Mouse (Mus musculus): ENCODE measurements at regions not wholly inside any gene's neighbourhood (a gene's known extent, or its start where the extent isn't known, plus 50 kb on each side); places are given as distances from the start of the nearest gene placed in this dataset.

DNA sequence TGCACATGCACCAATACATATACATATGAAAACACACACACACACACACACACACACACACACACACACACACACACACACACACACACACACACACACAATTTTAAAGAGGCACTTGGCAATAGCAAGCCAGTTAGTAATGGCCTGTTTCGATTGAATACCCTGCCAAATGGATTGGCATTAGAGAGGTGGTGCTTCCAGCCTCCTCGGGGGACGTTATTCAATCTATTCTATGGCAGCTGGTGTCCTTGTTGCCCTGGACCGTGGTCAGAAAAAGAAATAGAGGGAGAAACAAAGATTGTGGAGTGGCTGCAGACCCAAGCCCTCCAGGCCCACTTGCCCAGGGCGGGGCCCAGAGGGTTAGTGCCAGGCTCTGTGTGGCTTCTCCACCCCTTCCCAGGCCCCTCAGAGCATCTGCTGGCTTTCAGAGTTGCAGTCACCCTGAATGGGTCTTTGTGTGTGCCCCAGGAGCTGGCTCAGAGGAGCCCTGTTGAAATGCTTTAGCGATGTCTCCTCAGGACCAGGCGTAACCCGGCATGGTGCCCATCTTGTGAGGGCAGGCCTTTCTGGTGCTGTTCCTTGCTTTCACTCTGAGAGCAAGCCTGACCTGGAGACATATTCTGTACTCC lies 302.7 kb upstream of the Ubash3b start:
- Histone ChIP-seq H3K27ac (ENCODE audit: control insufficient read depth, insufficient read depth, low read depth, low read length, poor library complexity) (no peak overlapping the region), H3K4me3 (replicated peaks; ENCODE audit: control insufficient read depth, low read depth, low read length) (no peak overlapping the region), H3K4me1 (ENCODE audit: control insufficient read depth, insufficient read depth, low read length) (no peaks in the 10 kb centered on the region)
- WGBS, result 78% methylated on average over 8 of the region's 8 CpGs
- TF ChIP-seq CTCF (IDR thresholded peaks at IDR 0.05; ENCODE audit: control insufficient read depth, insufficient read depth, low read length) (no peak), POLR2A (IDR thresholded peaks at IDR 0.05; ENCODE audit: borderline replicate concordance, control insufficient read depth, low read depth, low read length) (no peak)

DNA sequence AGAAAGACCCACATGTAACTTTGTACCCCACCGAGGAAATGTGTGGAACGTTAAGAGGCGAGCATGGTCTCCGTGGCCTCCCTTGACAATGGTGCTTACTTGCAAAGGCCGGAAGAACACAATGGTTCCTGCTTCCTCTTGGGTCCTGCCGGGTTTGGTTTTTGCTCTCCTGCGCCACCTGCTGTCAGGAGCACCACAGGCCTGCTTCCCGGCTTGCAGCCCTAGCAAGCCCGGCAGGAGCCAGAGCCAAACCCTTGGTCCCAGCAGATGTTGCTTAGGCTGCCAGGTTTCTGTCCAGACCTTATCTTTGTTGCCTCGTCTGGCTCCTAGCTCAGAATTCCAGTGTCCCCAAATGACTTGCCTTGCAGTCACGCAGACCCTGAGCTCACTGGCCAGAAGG lies 300.2 kb upstream of the Ubash3b start:
- TF ChIP-seq POLR2A (IDR thresholded peaks at IDR 0.05; ENCODE audit: borderline replicate concordance, control insufficient read depth, low read depth, low read length) (no peak), CTCF (IDR thresholded peaks at IDR 0.05; ENCODE audit: control insufficient read depth, insufficient read depth, low read length) (peak; percentile 89)
- Histone ChIP-seq H3K4me1 (ENCODE audit: control insufficient read depth, insufficient read depth, low read length) (no peaks in the 10 kb centered on the region), H3K27ac (ENCODE audit: control insufficient read depth, insufficient read depth, low read depth, low read length, poor library complexity) (no peak overlapping the region), H3K4me3 (replicated peaks; ENCODE audit: control insufficient read depth, low read depth, low read length) (no peak overlapping the region)
- 15% methylated on average over 11 of the region's 11 CpGs for WGBS

DNA sequence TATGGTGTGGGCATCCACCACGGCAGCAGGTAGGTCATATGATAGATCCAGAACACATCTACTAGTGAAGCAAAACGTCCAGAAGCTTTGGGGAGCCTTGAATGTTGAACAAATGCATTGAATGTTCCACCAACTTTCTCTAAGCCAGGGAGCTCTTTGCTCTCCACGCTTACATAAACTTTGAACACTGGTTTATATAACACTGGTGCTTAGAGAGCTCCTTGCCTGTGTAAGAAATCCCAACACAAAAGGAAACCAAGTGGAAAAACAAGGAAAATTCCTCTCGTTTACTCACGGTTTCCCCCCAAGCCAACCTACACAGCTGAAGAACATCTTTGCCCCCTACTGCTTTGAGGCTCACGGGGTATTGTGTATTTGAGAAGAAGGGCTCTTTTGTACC lies 299.2 kb upstream of the Ubash3b start:
- TF ChIP-seq POLR2A (IDR thresholded peaks at IDR 0.05; ENCODE audit: borderline replicate concordance, control insufficient read depth, low read depth, low read length) (no peak), CTCF (IDR thresholded peaks at IDR 0.05; ENCODE audit: control insufficient read depth, insufficient read depth, low read length) (no peak)
- Histone ChIP-seq H3K27ac (ENCODE audit: control insufficient read depth, insufficient read depth, low read depth, low read length, poor library complexity) (no peak overlapping the region), H3K4me1 (ENCODE audit: control insufficient read depth, insufficient read depth, low read length) (no peaks in the 10 kb centered on the region), H3K4me3 (replicated peaks; ENCODE audit: control insufficient read depth, low read depth, low read length) (no peak overlapping the region)
- 83% methylated on average over 6 of the region's 6 CpGs for WGBS

DNA sequence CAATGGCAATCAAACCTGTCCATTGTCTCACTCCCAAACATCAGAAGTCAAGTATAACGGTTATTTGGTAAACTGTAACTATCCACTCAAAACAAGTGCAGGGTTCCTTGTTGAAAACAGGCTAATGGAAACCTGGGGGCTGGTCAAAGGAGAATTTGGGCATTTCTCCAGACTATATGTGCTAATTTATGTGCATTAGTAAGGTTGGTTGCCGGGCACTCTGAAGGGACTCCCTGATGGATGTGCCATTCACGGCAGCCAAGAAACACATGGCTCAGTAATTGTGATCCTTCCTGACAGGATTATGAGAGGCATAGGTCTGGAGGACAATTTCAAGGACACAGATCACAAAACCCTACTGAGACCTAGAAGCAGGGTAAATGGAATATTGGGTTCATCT lies 295.5 kb upstream of the Ubash3b start:
- Histone ChIP-seq H3K4me1 (ENCODE audit: control insufficient read depth, insufficient read depth, low read length) (no peaks in the 10 kb centered on the region), H3K27ac (ENCODE audit: control insufficient read depth, insufficient read depth, low read depth, low read length, poor library complexity) (no peak overlapping the region), H3K4me3 (replicated peaks; ENCODE audit: control insufficient read depth, low read depth, low read length) (no peak overlapping the region)
- WGBS, result 78% methylated on average over 3 of the region's 3 CpGs
- TF ChIP-seq CTCF (IDR thresholded peaks at IDR 0.05; ENCODE audit: control insufficient read depth, insufficient read depth, low read length) (no peak), POLR2A (IDR thresholded peaks at IDR 0.05; ENCODE audit: borderline replicate concordance, control insufficient read depth, low read depth, low read length) (no peak)

DNA sequence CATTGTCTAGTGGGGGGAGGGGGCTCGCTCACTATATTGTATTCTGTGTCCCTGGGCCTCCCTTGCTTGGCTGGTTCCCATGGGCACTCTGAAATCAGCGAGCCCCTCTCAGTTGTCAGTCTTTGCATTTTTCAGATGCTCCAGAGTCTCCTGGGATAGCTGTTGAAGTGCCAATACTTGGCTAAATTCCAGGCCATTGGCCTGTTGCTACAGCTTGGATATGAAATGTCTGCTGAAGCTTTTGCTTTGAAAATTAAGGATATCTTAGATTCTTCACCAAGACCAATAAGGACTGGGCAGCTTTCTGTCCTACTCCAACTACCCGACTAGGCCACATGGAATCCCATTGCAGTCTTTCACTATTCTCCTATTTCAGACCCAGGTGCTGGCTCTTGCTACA lies 290.2 kb upstream of the Ubash3b start:
- WGBS, result 74% methylated on average over 3 of the region's 3 CpGs

DNA sequence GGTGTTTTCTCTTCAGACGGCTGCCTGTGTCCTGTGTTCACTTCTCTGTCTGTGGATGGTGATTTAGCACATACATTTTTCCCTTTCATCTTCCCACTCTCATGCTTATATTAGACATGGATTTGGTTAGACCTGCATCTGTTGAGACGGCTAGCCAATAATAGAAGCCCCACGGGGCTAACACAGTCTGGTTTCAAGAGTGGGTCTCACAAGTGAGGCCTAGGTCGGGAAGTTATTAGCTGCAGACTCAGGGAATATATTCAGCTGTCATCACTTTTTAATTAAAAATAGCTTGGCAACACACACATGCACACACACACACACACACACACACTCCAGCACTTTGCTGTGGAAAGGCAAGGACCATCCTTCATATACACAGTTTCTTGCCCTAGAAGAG lies 287.7 kb upstream of the Ubash3b start:
- 79% methylated on average over 4 of the region's 4 CpGs for WGBS

More for the DNA sequence above, 290.2 kb upstream of the Ubash3b start:
- H3K4me1 ChIP-seq (ENCODE audit: control insufficient read depth, insufficient read depth, low read length), result no peaks in the 10 kb centered on the region
- TF ChIP-seq POLR2A (IDR thresholded peaks at IDR 0.05; ENCODE audit: borderline replicate concordance, control insufficient read depth, low read depth, low read length) (no peak), CTCF (IDR thresholded peaks at IDR 0.05; ENCODE audit: control insufficient read depth, insufficient read depth, low read length) (no peak)
- H3K4me3 ChIP-seq (replicated peaks; ENCODE audit: control insufficient read depth, low read depth, low read length), result no peak overlapping the region
- H3K27ac ChIP-seq (ENCODE audit: control insufficient read depth, insufficient read depth, low read depth, low read length, poor library complexity), result no peak overlapping the region

DNA sequence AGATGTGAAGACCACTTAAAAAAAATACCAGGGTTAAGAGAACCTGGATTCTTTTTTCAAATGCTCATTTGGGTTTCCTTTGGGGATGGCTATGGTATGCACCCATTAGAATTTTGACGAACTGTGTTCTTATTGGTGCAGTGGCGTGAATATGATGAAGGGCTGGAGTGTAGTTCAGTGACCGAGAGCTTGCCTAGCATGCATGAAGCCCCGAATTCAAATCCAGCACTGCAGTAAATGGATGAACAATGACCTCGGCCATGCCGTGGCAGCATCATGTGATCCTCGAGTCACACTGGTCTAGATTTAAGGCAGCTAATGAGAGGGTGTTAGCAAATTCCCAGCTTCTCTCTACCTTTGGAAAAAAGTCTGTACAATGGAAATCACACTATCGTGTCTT lies 286.4 kb upstream of the Ubash3b start:
- 67% methylated on average over 8 of the region's 8 CpGs for WGBS
- H3K4me1 ChIP-seq (ENCODE audit: control insufficient read depth, insufficient read depth, low read length), result no peaks in the 10 kb centered on the region
- no peak overlapping the region for H3K27ac ChIP-seq (ENCODE audit: control insufficient read depth, insufficient read depth, low read depth, low read length, poor library complexity)
- no peak overlapping the region for H3K4me3 ChIP-seq (replicated peaks; ENCODE audit: control insufficient read depth, low read depth, low read length)
- no peak for TF ChIP-seq CTCF (IDR thresholded peaks at IDR 0.05; ENCODE audit: control insufficient read depth, insufficient read depth, low read length)
- TF ChIP-seq POLR2A (IDR thresholded peaks at IDR 0.05; ENCODE audit: borderline replicate concordance, control insufficient read depth, low read depth, low read length), result no peak

More for the DNA sequence above, 287.7 kb upstream of the Ubash3b start:
- H3K4me3 ChIP-seq (replicated peaks; ENCODE audit: control insufficient read depth, low read depth, low read length), result no peak overlapping the region
- no peaks in the 10 kb centered on the region for H3K4me1 ChIP-seq (ENCODE audit: control insufficient read depth, insufficient read depth, low read length)
- TF ChIP-seq CTCF (IDR thresholded peaks at IDR 0.05; ENCODE audit: control insufficient read depth, insufficient read depth, low read length) (no peak), POLR2A (IDR thresholded peaks at IDR 0.05; ENCODE audit: borderline replicate concordance, control insufficient read depth, low read depth, low read length) (no peak)
- H3K27ac ChIP-seq (ENCODE audit: control insufficient read depth, insufficient read depth, low read depth, low read length, poor library complexity), result no peak overlapping the region

DNA sequence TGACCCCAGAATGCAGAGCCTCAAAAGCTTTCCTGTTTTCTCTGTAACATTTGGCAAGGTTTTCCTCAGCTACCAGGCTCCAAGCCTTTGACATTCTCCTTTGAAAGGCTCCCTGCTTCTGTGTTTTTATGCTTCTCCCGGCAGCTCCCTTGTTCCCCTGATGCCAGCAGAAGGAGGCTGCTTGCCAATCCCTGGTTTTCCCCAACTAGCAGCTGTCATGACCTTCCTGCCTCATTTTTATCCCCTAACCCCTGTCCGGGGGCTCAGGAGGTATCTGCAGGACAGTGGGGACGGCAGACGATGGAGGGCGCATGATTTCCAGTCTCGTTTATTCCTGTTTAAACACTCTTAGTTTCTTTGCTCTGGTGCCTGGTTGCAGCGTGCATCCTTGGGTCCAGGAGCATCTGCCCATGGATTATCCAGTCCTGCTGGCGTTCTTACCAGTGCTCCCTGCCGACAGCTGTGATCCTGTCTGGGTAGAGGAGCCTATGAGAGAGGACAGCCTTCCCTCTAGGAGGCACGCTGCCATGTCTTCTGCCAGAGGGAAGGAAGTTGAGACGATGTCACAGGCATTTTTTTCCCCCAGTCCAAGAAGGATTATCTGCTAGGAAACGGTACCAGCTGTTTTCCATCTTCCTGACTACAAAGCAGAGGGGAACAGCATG lies 285.8 kb upstream of the Ubash3b start:
- 24% methylated on average over 12 of the region's 12 CpGs for WGBS
- TF ChIP-seq POLR2A (IDR thresholded peaks at IDR 0.05; ENCODE audit: borderline replicate concordance, control insufficient read depth, low read depth, low read length), result no peak
- TF ChIP-seq CTCF (IDR thresholded peaks at IDR 0.05; ENCODE audit: control insufficient read depth, insufficient read depth, low read length), result no peak
- Histone ChIP-seq H3K4me1 (ENCODE audit: control insufficient read depth, insufficient read depth, low read length) (no peaks in the 10 kb centered on the region), H3K4me3 (replicated peaks; ENCODE audit: control insufficient read depth, low read depth, low read length) (no peak overlapping the region), H3K27ac (ENCODE audit: control insufficient read depth, insufficient read depth, low read depth, low read length, poor library complexity) (0 out of 2 replicates have a peak overlapping the region, but pooled peaks have one; percentile 20)
